Mouse (Mus musculus) heart, postnatal 14 days (tissue): ENCODE results near the gene Kmt5b. TPM values are rescaled to one million over a fixed set of nuclear protein-coding genes. Genes with fewer than 3 reads are reported as not detected.

ENCODE experiments used
- DNase-seq, 2 experiments: peaks; one replicate each; pipeline ENCODE4 v3.0.0; 2021 to 2022
- intact Hi-C: fragments of 180-260 bp; cut with DNase I; formaldehyde crosslinking; loops from one replicate; pipeline ENCODE4 v1.15.1; 2025
- long read RNA-seq, 2 experiments: library from polyadenylated mRNA; stranded (forward); transcript quantifications; one replicate each; pipeline ENCODE4 v2.0.0; 2021
- total RNA-seq, 2 experiments: library from RNA; stranded (reverse); gene quantifications; 2 replicates each; pipeline ENCODE4 v1.2.3; 2021

Kmt5b gene
- 10 to 100 TPM; 35.3 to 40.1 TPM for total RNA-seq
- long read RNA-seq, experiment 1, partial matches to known transcripts = 3 of 7 reads
- long read RNA-seq, experiment 1, other reads (novel, unspliced or antisense) = 4 of 7 reads
- long read RNA-seq, experiment 2, partial matches to known transcripts = 7 of 8 reads
- long read RNA-seq, experiment 2, other reads (novel, unspliced or antisense) = 1 of 8 reads

DNA sequence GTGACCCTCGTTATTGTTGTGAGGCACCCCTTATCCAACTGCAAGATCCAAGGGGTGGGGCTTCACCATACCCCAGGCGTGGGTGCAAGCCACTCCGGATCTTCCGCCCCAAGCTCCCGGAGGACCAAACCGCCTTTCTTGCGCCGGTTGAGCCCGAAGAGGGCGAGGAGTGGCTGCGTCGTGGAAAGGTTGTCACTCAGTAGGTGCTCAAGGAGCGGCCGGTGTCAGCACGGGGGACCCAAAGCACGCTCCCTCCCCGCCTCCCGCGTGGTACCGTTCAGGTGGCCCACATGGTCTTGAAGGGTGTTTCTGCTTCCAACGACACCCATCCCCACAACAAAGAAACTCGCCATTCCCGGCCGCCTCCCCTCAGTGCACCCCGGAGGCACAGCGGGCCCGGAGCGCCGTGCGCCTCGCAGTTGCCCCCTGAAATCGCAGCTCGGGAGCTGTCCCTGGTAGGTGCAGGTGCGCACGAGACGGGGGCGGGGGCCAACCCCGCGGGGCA, at the start of gene Kmt5b:
Gene Kmt5b (plus strand): TSS at position 146 of the 505 bp plus-strand sequence.
- DNase-seq = peak in 1 of 2 experiments; percentile 67
- intact Hi-C loops = loop anchor here (5.0 kb wide), 1 partner anchor 215 kb away; no protein-coding TSS in a partner anchor

DNA sequence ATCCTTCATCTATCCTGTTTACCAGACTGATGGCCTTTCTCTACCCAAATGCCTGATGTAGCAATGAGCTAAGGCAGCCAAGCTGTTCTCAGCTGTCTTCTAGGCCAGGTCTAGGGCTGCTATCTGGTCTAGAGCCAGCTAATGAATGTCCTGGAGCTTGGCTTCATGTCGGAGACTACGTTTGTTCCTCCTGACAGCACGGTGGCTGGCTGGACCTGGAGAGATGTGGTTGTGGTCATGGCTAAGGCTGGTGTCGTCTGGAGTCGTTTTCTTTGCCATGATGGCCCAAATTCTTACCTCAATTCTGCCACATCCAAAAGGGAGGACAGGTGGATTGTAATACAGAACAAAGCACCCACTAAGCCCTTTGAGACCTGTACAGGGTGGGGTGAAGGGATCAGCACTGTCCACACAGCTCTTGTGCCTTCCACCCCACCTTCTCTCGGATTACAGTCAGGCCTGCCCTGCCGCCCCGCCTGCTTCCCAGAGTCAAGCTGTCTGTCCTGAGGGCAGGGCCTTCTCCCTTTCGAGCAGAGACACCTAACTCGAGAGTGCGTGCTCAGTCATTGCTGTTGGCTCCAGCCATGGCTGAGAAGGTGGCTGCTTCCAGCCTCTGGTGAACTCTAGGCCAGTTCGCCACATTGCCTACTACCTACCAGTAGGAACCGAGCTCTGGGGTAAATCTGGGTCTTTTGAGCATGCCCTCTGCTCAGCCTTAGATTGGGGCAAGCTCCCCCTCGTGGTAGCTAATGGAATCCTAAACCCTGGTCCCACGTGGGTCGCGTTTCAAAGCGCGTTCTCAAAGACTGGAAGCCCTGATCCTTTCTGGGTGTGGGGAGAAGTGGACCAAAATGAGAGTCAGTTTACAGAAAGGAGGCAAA, 48.5 kb upstream of the Kmt5b start:
- DNase-seq = peak; percentile 55 to 82
- intact Hi-C loops = loop anchor here (2.0 kb wide), 2 partner anchors 18 to 94 kb away; no protein-coding TSS in a partner anchor

GRCm38 (mm10) chr19:3719362-3719891, 47.8 kb upstream of the Kmt5b start:
- intact Hi-C loops = loop anchor here (2.0 kb wide), 2 partner anchors 19 to 95 kb away; no protein-coding TSS in a partner anchor
- peak; percentile 77 to 81 for DNase-seq

DNA sequence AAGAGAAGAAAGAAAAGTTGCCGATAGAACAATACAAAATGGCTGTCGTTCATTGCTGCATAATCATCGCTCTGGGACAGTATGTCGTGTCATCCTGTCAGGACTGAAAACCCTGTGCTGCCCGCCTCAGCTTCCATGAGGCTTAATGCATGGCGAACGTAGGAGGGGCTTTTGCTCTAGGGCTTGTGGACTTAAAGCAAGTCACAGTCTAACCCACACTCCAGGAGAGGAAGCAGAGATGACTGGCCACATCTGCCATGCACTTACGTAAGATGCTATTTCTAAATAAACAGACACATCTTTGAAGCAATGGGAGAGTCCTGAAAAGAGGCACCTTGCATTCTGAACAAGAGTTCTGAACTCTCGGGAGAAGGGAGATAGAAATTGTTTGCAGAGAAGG, 44.1 kb upstream of the Kmt5b start:
- intact Hi-C loops = no loop called here
- DNase-seq = no peak

DNA sequence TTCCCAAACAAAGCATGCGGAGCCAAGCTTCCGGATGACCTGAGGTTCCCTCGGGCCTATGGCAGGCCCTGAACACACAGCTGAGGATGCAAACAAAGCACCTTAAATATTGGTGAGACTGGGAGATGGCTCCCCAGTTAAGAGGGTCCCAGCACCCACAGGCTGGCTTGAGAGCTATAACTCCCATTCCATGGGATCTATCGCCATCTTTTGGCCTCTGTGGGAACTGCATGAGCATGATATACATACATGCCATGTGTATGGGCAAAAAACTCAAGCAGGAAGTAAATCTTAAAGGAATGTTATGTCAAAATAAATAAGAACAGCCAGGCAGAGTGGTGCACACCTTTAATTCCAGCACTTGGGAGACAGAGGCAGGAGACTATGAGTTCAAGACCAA, 43.3 kb upstream of the Kmt5b start:
- intact Hi-C loops = no loop called here
- peak in 1 of 2 experiments; percentile 43 for DNase-seq

DNA sequence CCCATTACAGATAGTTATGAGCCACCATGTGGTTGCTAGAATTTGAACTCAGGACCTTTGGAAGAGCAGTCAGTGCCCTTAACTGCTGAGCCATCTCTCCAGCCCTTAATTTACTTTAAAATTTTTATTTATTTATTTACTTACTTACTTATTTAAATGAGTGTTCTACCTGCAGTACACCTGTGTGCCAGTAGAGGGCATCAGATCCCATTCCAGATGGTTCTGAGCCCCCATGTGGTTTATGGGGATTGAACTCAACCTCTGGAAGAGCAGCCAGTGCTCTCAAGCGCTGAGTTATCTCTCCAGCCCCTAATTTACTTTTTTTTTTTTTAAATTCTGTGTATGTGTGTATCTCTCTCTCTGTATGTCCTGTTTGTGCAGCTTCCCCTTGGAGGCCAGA, 42.4 kb upstream of the Kmt5b start:
- intact Hi-C loops = loop anchor here (5.0 kb wide), 1 partner anchor 258 kb away; no protein-coding TSS in a partner anchor

GRCm38 (mm10) chr19:3728901-3729300, 38.3 kb upstream of the Kmt5b start:
- intact Hi-C loops = loop anchor here (5.0 kb wide), 1 partner anchor 253 kb away; no protein-coding TSS in a partner anchor
- DNase-seq = no peak

More for the DNA sequence above, 42.4 kb upstream of the Kmt5b start:
- peak; percentile 69 to 80 for DNase-seq

DNA sequence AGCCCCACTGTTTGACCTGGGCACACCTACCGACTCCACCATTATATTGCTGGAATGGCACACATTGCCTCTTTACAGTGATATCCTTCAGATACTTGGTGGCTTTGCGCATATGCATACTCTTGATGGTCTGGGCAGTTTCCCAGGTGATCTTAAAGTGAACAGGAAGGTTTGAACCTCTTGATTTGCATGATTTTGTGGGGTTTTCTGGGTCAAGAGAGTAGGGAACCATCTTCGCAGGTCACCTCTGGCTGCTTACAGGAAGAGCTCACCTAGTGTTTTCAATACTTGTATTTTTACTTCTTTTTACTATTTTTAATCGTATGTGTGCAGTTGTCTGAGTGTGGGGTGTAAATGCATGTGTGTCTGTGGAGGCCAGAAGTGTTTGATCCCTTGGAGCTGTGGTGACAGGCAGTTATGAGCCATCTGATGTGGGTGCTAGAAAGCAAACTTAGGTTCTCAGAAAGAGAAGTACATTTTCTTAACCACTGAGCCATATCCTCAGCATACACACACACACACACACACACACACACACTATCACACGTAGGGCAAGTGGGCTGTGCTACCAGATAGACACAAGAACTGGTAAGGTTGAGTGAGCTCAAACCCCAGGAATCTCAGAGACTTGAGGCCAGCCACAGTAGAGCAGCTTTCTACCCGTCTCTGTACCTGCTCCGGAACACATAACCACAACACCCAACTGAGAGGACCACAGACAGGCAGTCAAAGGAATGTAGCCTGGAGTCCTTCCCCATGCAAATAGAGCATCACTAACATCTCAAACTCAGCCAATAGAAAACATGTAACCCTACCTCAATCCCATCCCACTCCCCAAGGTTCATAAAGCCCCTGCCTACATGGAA, 36.2 kb upstream of the Kmt5b start:
- no peak for DNase-seq
- intact Hi-C loops = no loop called here

GRCm38 (mm10) chr19:3736001-3736400, 31.2 kb upstream of the Kmt5b start:
- no peak for DNase-seq
- intact Hi-C loops = no loop called here

- no peak for DNase-seq
Measured at GRCm38 (mm10) chr19:3739650-3740049, 27.6 kb upstream of the Kmt5b start.

GRCm38 (mm10) chr19:3742716-3743115, 24.5 kb upstream of the Kmt5b start:
- intact Hi-C loops = no loop called here
- DNase-seq = no peak

More at GRCm38 (mm10) chr19:3739650-3740049, 27.6 kb upstream of the Kmt5b start:
- intact Hi-C loops = no loop called here

DNA sequence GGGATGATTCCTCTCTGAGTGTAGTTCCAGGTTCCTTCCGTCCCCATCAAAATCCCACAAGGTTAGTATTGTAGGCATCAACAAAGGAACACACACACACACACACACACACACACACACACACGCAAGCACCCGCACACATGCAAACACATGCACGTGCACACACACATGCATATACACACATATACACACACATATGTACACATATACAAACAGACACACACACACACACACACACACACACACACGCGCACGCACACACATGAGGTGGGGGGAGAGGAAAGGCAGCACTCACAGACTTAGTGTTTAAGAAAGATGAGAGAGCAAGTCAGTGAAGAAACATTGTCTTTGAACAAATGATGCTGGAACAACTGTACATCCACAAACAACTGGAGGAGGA, 23.9 kb upstream of the Kmt5b start:
- DNase-seq = no peak
- intact Hi-C loops = no loop called here

DNA sequence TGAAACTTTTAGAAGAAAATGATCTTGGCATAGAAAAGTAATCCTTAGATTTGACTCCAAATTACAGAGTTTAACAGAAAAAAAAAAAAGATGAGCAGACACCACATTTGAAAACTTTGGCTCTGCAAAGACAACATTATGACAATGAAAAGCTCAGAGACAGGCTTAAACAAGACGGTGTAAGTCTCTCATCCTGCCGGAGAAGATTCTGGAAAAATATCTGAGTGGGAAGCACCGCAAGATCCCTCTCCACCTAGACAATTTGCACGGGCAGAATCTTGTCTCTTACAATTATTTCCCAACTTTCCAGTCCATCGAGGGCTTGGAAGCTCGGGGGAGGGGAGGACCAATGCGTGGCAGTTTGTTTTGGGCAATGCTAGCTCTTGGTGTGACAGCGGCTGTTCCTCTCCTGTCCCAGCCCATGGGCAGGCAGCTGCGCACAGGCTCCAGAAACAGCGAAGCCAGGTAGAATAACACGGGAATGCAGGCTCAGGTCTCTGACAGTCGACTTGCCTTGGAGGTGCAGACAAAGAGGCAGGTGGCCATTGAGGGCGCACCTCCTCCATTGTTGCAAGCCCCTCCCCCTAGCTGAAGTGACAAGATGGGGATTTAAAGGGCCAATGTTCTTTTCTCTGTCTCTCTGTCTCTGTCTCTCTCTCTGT, 23.2 kb upstream of the Kmt5b start:
- intact Hi-C loops = no loop called here
- peak; percentile 32 to 61 for DNase-seq

GRCm38 (mm10) chr19:3752621-3753239, 14.5 kb upstream of the Kmt5b start:
- intact Hi-C loops = no loop called here

DNA sequence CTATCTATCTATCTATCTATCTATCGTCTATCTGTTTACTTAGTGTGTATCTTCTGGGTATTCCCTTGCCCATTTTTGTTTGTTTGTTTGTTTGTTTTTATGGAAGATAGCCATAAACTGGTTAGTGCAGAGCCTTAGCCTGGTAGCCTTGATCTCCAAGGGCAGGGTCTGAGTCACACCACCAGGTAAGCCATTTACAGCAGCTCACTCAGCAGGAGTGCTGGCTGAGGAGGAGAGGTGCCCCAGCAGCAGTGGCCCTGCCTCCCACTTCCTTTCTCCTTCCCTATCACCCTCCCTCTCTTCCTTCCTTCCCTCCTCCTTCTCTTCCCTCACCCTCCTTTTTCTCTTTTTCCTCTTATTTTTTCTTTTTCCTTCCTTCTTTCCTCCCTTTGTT, 14.0 kb upstream of the Kmt5b start:
- intact Hi-C loops = no loop called here

More at GRCm38 (mm10) chr19:3752621-3753239, 14.5 kb upstream of the Kmt5b start:
- DNase-seq = no peak

DNA sequence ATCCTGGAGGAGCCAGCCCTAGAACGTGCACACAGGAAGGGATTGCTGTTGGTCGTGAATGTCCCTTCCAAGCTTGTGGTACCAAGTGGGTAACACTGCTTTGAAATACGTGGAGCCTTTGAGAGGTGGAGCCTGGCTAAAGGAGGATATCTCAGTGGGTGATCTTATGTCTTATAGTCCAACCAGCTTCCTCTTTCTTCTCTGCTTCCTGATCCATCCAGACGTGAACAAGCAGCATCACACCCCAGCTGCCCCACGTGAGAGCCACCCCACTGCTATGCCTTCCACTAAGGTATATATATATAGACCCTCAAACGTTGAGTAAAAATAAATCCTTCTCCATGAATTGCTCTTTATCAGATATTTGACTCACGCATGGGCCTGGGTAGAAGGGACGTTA, 13.5 kb upstream of the Kmt5b start:
- intact Hi-C loops = no loop called here
- no peak for DNase-seq

More for the DNA sequence above, 14.0 kb upstream of the Kmt5b start:
- DNase-seq = no peak

GRCm38 (mm10) chr19:3757861-3758260, 9.4 kb upstream of the Kmt5b start:
- intact Hi-C loops = no loop called here
- DNase-seq = no peak

GRCm38 (mm10) chr19:3765221-3765820, 1.9 kb upstream of the Kmt5b start:
- intact Hi-C loops = loop anchor here (5.0 kb wide), 1 partner anchor 217 kb away; no protein-coding TSS in a partner anchor
- DNase-seq = no peak
